Mouse (Mus musculus) megakaryocyte, embryonic 14.5 days (primary cell): ENCODE measurements at regions not wholly inside any gene's neighbourhood (a gene's known extent, or its start where the extent isn't known, plus 50 kb on each side); places are given as distances from the start of the nearest gene placed in this dataset.

ENCODE experiments used
- FLI1 ChIP-seq: IDR thresholded peaks from 2 replicates; pipeline ENCODE4 v1.6.1; 2012; ENCODE audit warnings: low read length, inconsistent platforms, mixed read lengths
- GATA1 ChIP-seq: IDR thresholded peaks from 3 replicates; pipeline ENCODE4 v1.6.1; 2012; ENCODE audit warnings: mixed read lengths, low read length, inconsistent platforms, borderline replicate concordance

DNA sequence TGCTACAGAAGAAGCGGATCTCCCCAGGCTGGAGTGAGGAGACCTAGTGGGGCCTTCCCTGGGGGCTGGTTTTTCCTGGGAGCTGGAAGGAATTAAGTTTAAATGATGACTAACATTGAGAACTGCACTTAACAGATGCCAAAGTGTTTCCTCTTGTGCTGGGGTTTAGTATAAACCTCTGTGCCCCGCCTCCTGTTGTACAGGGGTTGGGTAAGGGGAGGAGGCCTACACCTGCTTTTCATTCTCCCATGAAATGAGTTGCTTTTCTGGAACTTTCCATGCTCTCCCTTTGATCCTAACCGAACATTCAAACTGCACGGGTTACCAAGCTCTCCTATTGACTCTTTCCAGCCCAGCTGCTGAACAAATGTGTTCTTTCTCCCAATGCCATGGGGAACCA is 167.7 kb downstream of the Uaca start:
- TF ChIP-seq FLI1: no peak
- TF ChIP-seq GATA1: no peak
